Mouse (Mus musculus) lung, adult 2 months (tissue): Measurements from ENCODE around the gene Gucy2c.

Source experiments
- CTCF ChIP-seq: fragments of 200-500 bp; IDR thresholded peaks from 2 replicates; pipeline ENCODE4 v1.5.1; 2011; ENCODE audit warnings: mild to moderate bottlenecking, low read length, control low read depth; ENCODE audit not compliant: insufficient read depth
- POLR2A ChIP-seq: fragments of 200-500 bp; IDR thresholded peaks from 2 replicates; pipeline ENCODE4 v1.6.1; 2011; ENCODE audit warnings: low read depth, mild to moderate bottlenecking, control low read depth, low read length, borderline replicate concordance; ENCODE audit errors: extremely low read depth

- no peak for TF ChIP-seq CTCF
- no peak for TF ChIP-seq POLR2A
These were observed 45.9 kb upstream of the Gucy2c start, which contains the start of gene BC049715 for GRCm38 (mm10) chr6:136827516-136827880.
